Mouse (Mus musculus) heart, embryonic 12.5 days (tissue): ENCODE measurements around the gene Ciita. TPM values are rescaled to one million over a fixed set of nuclear protein-coding genes. Genes with fewer than 3 reads are reported as not detected.
A peak's percentile ranks its signal among the peaks of the same experiment; 100 is the strongest.

Source experiments
- ATAC-seq: fragments of 200-750 bp; cut with Nextera tagmentation; 2 replicates; pipeline ENCODE4 v1.8.0; 2017; ENCODE audit warnings: moderate TSS enrichment, moderate library complexity; ENCODE audit not compliant: insufficient number of reproducible peaks, low FRiP score
- H3K27ac ChIP-seq: fragments of 300-500 bp; sonication (generic); 2 replicates; pipeline ENCODE4 v1.5.1; 2016; ENCODE audit warnings: mild to moderate bottlenecking, moderate library complexity; ENCODE audit not compliant: poor library complexity, severe bottlenecking
- H3K27me3 ChIP-seq: fragments of 300-500 bp; sonication (generic); replicated peaks from 2 replicates; pipeline ENCODE4 v1.6.1; 2016; ENCODE audit warnings: mild to moderate bottlenecking, moderate library complexity
- H3K36me3 ChIP-seq: fragments of 300-500 bp; sonication (generic); 2 replicates; pipeline ENCODE4 v1.6.1; 2016; ENCODE audit warnings: mild to moderate bottlenecking, moderate library complexity
- H3K4me1 ChIP-seq: fragments of 300-500 bp; sonication (generic); replicated peaks from 2 replicates; pipeline ENCODE4 v1.6.1; 2016; ENCODE audit warnings: mild to moderate bottlenecking
- H3K4me2 ChIP-seq: fragments of 300-500 bp; sonication (generic); 2 replicates; pipeline ENCODE4 v1.6.1; 2016; ENCODE audit warnings: mild to moderate bottlenecking, moderate library complexity
- H3K4me3 ChIP-seq: fragments of 300-500 bp; sonication (generic); 2 replicates; pipeline ENCODE4 v1.5.1; 2016; ENCODE audit warnings: mild to moderate bottlenecking
- H3K9ac ChIP-seq: fragments of 300-500 bp; sonication (generic); 2 replicates; pipeline ENCODE4 v1.6.1; 2016; ENCODE audit warnings: mild to moderate bottlenecking, moderate library complexity
- H3K9me3 ChIP-seq: fragments of 300-500 bp; sonication (generic); replicated peaks from 2 replicates; pipeline ENCODE4 v1.6.1; 2016; ENCODE audit warnings: mild to moderate bottlenecking, moderate library complexity
- WGBS: fragments of 180-500 bp; shearing (Covaris S2); methylation state at CpG from one replicate; pipeline ENCODE4 v1.1.7; 2016; 5-methylcytosine and 5-hydroxymethylcytosine counted together
- polyA plus RNA-seq: library from polyadenylated mRNA; unstranded; fragments of >200 nt; fragmentation: Nextera tagmentation; extraction: Ambion mirVana; gene quantifications from 2 replicates; pipeline ENCODE4 v1.2.1, GENCODE M21; 2016

Gene Ciita
- polyA plus RNA-seq, 1 experiment from 2014 or later, result 0.17 TPM

DNA sequence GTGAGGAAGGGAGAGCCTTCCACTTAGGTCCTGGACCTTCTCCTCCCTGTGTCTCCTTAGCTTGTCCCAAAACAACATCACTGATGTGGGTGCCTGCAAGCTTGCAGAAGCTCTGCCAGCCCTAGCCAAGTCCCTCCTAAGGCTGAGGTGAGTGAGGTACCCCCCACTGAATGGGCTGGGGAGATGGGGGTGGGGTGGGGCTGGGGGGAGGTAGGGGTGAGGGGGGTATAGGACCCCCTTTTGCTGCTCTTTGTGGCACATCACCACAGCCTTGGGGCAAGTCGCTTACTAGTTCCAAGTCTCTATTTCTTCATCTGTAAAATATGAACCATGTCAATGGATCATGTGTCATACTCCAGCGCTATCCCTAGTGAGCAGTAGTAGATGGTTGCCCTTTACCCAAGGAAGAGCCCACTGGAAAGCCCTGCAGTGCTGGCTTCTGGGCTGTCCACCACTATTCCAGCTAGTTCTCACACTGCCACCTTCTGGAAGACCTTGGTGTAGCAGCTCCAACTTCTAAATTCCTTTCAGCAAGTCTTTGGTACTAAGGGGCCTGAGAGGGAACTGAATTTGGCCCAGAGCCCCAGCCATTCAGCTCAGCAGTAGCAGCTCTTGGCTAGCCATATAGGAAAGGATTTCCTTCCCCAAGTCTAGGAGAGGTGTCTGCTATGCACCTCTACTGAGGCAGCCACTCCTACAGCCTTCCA is 41.2 kb downstream of the Ciita start:
- Histone ChIP-seq H3K4me2 (no peak overlapping the region), H3K27me3 (no peaks in the 10 kb centered on the region), H3K36me3 (no peaks in the 10 kb centered on the region), H3K27ac (no peak overlapping the region), H3K4me3 (no peak overlapping the region), H3K4me1 (peaks cover 3% of the 10 kb centered on the region; the same call in 1 of the 2 replicates), H3K9ac (no peak overlapping the region), H3K9me3 (no peaks in the 10 kb centered on the region)
- WGBS, result 39% methylated on average over 2 of the region's 2 CpGs
- 0 out of 2 replicates have a peak, but pooled peaks have one; percentile 58 for ATAC-seq

DNA sequence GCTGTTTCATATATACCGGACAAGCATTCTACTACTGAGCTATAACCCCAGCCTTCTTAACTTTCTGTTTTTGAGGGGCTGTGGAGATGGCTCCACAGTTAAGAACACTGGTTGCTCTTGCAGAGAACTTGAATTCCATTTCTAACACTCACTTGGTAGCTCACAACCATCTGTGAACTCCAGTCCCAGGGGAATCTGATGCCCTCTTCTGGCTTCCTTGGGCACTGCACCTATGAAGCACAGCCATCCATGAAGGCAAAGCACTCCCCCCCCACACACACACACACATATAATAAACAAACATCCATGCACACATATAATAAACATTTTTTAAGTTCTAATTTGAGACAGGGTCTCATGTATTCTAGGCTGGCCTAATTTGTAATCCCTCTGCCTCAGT is 43.0 kb downstream of the Ciita start:
- Histone ChIP-seq H3K27me3 (no peaks in the 10 kb centered on the region), H3K4me1 (peaks cover 3% of the 10 kb centered on the region; the same call in 1 of the 2 replicates), H3K9ac (no peak overlapping the region), H3K9me3 (no peaks in the 10 kb centered on the region), H3K27ac (no peak overlapping the region), H3K4me3 (no peak overlapping the region), H3K36me3 (no peaks in the 10 kb centered on the region), H3K4me2 (no peak overlapping the region)
- ATAC-seq, result no peak
- 83% methylated on average over 1 of the region's 1 CpGs for whole genome bisulfite sequencing

DNA sequence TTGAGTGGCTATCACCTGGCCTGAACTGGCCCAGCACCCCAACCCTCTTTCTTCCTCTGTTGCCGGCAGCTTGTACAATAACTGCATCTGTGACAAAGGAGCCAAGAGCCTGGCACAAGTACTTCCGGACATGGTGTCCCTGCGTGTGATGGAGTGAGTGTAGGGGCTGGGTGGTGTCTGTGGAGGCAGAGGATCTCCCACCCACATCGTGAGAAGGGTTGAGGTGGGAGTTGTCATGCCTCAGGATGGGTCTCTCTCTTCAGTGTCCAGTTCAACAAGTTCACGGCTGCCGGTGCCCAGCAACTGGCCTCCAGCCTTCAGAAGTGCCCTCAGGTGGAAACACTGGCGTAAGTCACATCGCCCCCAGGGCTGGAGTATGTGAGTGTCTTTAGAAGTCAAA is 43.8 kb downstream of the Ciita start:
- H3K27ac ChIP-seq, result no peak overlapping the region
- ATAC-seq, result no peak
- peaks cover 3% of the 10 kb centered on the region; the same call in 1 of the 2 replicates for H3K4me1 ChIP-seq
- H3K27me3 ChIP-seq, result no peaks in the 10 kb centered on the region
- H3K4me2 ChIP-seq, result no peak overlapping the region
- H3K36me3 ChIP-seq, result no peaks in the 10 kb centered on the region
- no peaks in the 10 kb centered on the region for H3K9me3 ChIP-seq
- WGBS, result 86% methylated on average over 8 of the region's 8 CpGs
- H3K4me3 ChIP-seq, result no peak overlapping the region
- no peak overlapping the region for H3K9ac ChIP-seq

DNA sequence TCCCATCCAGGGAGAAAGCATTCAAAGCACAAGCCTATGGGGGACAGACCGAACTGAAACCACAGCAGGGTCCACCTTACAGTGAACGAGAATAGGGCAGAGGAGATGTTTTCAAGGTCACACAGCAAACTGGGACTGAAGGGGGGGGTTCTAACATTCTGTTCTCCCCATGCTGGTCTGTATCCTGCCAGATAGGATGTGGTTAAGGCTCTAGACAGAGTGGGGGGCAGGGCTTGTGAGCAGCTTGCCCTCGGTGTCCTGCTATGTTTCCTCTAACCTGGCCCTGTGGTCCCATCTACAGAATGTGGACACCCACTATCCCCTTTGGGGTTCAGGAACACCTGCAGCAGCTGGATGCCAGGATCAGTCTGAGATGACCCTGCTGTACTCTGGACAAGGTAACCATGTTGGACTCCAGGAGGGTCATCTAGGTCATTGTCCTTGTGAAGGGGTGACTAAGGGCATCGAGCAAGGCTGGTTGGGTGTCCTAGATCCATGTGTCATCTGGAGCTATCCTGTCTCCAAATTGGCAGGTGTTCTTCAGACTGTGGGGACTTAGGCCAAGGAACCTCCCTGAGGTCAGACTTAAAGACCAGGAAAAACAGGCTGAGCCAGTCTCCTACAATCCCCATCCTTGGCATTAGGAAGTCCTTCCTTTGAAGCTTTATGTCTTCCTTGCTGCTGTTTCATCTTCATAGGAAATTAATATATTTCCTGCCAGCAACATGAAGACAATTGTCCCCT is 45.2 kb downstream of the Ciita start:
- Histone ChIP-seq H3K4me3 (no peak overlapping the region), H3K36me3 (peaks cover 12% of the 10 kb centered on the region), H3K9ac (no peak overlapping the region), H3K9me3 (no peaks in the 10 kb centered on the region), H3K27me3 (no peaks in the 10 kb centered on the region), H3K4me2 (no peak overlapping the region), H3K27ac (no peak overlapping the region), H3K4me1 (peaks cover 7% of the 10 kb centered on the region)
- ATAC-seq, result no peak
- WGBS, result 64% methylated on average over 4 of the region's 4 CpGs

DNA sequence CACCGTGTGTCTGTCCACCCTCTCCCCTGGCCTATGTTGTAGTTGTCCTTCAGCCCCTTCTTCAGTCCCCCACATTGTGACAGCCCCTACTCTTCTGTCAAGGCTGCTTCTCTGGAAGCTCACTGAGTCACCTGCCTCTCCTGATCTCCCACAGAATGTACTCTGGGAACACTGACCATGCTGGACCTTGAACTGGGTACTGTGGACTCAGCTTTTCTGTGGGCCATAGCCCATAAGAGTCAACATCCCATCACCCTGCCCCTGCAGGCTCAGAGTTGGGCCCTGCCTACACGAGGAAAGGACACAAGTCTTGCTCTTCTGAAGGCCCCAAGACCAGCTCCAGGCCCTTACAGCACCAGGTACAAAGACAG is 45.7 kb downstream of the Ciita start:
- Histone ChIP-seq H3K4me2 (no peak overlapping the region), H3K4me1 (peaks cover 13% of the 10 kb centered on the region), H3K9ac (no peak overlapping the region), H3K4me3 (no peak overlapping the region), H3K27ac (no peak overlapping the region), H3K9me3 (no peaks in the 10 kb centered on the region), H3K36me3 (peaks cover 18% of the 10 kb centered on the region), H3K27me3 (no peaks in the 10 kb centered on the region)
- no peak for ATAC-seq
- 70% methylated on average over 2 of the region's 2 CpGs for WGBS

DNA sequence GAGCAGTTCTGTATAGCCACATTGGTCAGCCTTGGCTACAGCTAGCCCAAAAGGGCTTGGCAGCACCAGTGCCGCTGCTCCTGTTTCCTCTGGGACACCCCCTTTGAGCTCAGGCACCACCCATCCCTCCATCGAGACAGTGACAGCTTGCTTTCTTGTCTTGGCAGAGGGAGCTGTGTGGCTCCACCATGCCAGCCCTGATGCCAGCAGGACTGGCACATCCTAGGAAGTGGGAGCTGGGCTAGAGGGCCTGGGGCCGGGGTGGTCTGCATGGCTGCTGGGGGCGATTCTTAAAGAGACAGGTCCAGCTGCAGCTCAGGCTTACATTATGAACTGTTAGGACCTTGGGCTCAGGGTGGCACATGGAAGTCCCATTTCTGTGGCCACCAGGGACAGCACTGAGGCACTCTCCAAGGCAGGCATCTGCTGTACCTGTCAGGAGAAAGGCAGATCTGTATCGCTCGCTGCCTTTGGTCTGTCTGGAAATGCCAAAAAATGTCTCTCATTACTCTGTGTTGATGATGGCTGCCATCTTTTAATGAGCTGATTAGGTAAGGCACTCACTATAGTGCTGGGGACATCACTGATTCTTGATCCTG is 47.3 kb downstream of the Ciita start:
- Histone ChIP-seq H3K4me1 (peaks cover 13% of the 10 kb centered on the region), H3K9ac (no peak overlapping the region), H3K4me3 (no peak overlapping the region), H3K4me2 (no peak overlapping the region), H3K9me3 (no peaks in the 10 kb centered on the region), H3K36me3 (peaks cover 29% of the 10 kb centered on the region), H3K27ac (no peak overlapping the region), H3K27me3 (no peaks in the 10 kb centered on the region)
- ATAC-seq, result no peak
- 82% methylated on average over 6 of the region's 6 CpGs for WGBS

DNA sequence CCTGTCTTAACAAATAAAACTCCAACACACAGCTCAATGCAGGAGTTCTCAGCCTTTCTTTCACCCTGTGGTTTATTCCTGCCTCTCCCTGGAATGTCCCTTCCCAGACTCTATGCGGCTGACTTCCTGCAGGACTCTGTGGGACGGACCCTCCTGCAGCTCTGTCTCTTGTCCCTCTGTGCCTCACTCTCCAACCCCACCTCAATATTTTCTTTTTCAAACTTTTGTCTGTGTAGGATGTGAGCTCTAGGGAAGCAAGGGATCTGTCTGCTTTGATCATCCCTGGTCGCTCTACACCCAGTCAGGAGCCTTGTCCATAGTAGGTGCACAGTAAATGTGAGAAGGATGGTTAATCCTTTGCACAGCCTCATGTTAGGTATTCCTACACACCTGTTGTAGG is 48.5 kb downstream of the Ciita start:
- Histone ChIP-seq H3K4me2 (no peak overlapping the region), H3K4me3 (no peak overlapping the region), H3K4me1 (peaks cover 25% of the 10 kb centered on the region), H3K27me3 (no peaks in the 10 kb centered on the region), H3K9me3 (no peaks in the 10 kb centered on the region), H3K27ac (no peak overlapping the region), H3K36me3 (peaks cover 29% of the 10 kb centered on the region), H3K9ac (no peak overlapping the region)
- 72% methylated on average over 3 of the region's 3 CpGs for WGBS
- ATAC-seq, result no peak

DNA sequence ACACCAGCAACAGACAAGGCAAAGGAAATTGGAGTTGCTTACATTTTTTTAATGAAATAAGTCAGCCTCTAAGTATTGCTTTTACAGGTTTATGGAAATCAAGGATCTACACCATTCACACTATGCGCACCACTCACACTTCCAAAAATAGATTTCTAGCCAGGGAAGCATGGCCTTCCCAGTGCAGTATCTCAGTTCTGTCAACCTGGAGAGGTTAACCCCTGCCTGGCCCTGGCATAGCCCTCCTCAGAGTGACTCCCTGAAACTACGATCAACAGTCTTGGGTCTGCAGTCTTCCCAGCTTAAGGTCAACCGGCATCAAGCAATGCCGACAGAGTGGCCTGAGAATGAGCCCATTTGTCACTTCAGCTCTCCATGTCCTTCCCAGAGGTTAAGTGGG is 50.3 kb downstream of the Ciita start:
- Histone ChIP-seq H3K36me3 (peaks cover 29% of the 10 kb centered on the region), H3K9ac (no peak overlapping the region), H3K27me3 (no peaks in the 10 kb centered on the region), H3K4me3 (no peak overlapping the region), H3K9me3 (no peaks in the 10 kb centered on the region), H3K4me1 (peaks cover 34% of the 10 kb centered on the region), H3K4me2 (peak overlapping the region; percentile 1; the same call in 1 of the 2 replicates), H3K27ac (peak overlapping the region; percentile 60)
- 0 out of 2 replicates have a peak, but pooled peaks have one; percentile 60 for ATAC-seq
- WGBS, result 54% methylated on average over 4 of the region's 4 CpGs

DNA sequence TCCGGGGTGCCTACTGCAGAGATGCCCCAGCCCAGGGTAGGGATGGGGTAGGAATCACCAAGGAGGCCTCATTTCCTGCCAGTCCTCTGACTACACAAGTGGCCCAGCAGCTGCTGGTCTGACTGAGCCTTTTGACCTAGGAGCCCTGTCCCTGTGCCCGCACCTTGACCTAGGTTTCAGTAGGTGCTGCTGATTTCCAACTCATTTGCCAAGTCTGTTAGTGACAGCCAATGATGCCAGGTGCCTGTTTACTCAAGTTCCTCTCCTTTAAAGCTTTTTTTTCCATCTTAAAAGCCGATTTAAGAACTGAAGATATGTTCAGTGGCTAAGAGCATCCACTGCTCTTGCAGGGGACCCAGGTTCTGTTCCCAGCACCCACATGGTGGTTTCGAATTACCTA is 53.9 kb downstream of the Ciita start:
- Histone ChIP-seq H3K4me1 (peaks cover 53% of the 10 kb centered on the region), H3K9ac (no peak overlapping the region), H3K9me3 (no peaks in the 10 kb centered on the region), H3K4me3 (no peak overlapping the region), H3K4me2 (no peak overlapping the region), H3K27me3 (no peaks in the 10 kb centered on the region), H3K36me3 (peaks cover 39% of the 10 kb centered on the region), H3K27ac (no peak overlapping the region)
- ATAC-seq, result no peak
- 82% methylated on average over 4 of the region's 4 CpGs for WGBS

DNA sequence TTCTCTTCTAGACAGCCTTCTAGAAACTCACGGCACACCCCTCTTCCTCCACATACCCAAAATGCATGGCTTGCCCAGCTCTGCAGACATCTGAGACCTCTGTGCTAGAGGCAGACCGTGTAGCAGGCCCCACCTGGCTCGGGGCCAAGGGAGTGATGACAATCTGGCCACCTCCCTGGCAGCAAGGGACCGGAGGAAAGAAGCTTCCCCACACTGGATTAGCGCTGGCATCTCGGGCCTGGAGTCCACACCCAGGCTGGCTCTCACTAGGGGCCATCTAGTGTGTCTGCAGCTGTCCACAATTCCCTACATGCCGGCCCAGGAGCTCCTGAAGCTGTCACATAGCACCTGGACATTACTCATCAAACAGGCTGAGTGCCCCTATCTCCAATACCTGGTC is 54.7 kb downstream of the Ciita start:
- 66% methylated on average over 7 of the region's 7 CpGs for WGBS
- Histone ChIP-seq H3K4me1 (peaks cover 56% of the 10 kb centered on the region), H3K4me3 (no peak overlapping the region), H3K27ac (no peak overlapping the region), H3K9me3 (no peaks in the 10 kb centered on the region), H3K4me2 (no peak overlapping the region), H3K9ac (0 out of 2 replicates have a peak overlapping the region, but pooled peaks have one; percentile 31), H3K36me3 (peaks cover 33% of the 10 kb centered on the region), H3K27me3 (no peaks in the 10 kb centered on the region)
- no peak for ATAC-seq

DNA sequence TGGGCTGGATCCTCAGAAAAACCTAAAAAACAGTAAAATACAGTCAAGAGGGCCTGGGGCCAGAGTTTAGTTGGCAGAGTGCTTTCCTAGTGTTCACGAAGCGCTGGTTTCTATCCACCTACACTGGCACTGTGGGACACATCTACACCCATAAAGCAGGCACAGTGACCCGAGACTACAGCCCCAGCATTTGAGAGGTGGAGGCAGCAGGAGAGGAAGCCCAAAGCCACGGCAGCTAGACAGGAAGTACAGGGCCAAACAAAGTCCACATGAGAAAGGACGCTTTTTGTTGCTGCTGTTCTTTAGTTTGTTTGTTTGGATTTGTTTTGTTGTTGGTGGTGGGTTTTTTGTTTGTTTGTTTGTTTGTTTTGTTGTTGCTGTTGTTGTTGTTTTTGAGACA is 56.5 kb downstream of the Ciita start:
- Histone ChIP-seq H3K27ac (no peak overlapping the region), H3K9ac (no peak overlapping the region), H3K4me1 (peaks cover 61% of the 10 kb centered on the region), H3K4me2 (no peak overlapping the region), H3K9me3 (no peaks in the 10 kb centered on the region), H3K36me3 (peaks cover 18% of the 10 kb centered on the region; the same call in 1 of the 2 replicates), H3K4me3 (no peak overlapping the region), H3K27me3 (no peaks in the 10 kb centered on the region)
- 74% methylated on average over 5 of the region's 5 CpGs for WGBS
- ATAC-seq, result no peak
